Mouse (Mus musculus) embryonic facial prominence, embryonic 11.5 days (tissue): Measurements from ENCODE around the gene Dmrtc1c1. TPM values are rescaled to one million over a fixed set of nuclear protein-coding genes. Genes with fewer than 3 reads are reported as not detected.
"Not testable (repeated sequence)": the region's sequence is repeated elsewhere in the genome, so short reads cannot be mapped to it uniquely, and the experiment has no call there.

Source experiments
- ATAC-seq: fragments of 200-750 bp; cut with Nextera tagmentation; replicated peaks from 2 replicates; pipeline ENCODE4 v1.8.0; 2017; ENCODE audit warnings: low read depth; ENCODE audit not compliant: insufficient number of reproducible peaks, low FRiP score, low TSS enrichment
- DNase-seq: peaks from one replicate; pipeline ENCODE4 v3.0.0-alpha.2; 2015; ENCODE audit warnings: low spot score
- H3K27ac ChIP-seq: fragments of 300-500 bp; sonication (generic); replicated peaks from 2 replicates; pipeline ENCODE4 v1.5.1; 2014; ENCODE audit warnings: mild to moderate bottlenecking, low read depth, low read length, control low read depth
- H3K27me3 ChIP-seq: fragments of 300-500 bp; sonication (generic); 2 replicates; pipeline ENCODE4 v1.6.1; 2014; ENCODE audit warnings: mild to moderate bottlenecking, low read length, moderate library complexity, mixed read lengths; ENCODE audit not compliant: control insufficient read depth, insufficient read depth
- H3K36me3 ChIP-seq: fragments of 300-500 bp; sonication (generic); replicated peaks from 2 replicates; pipeline ENCODE4 v1.6.1; 2014; ENCODE audit warnings: low read depth, mild to moderate bottlenecking, low read length, moderate library complexity, mixed read lengths; ENCODE audit not compliant: control insufficient read depth, insufficient read depth
- H3K4me1 ChIP-seq: fragments of 300-500 bp; sonication (generic); 2 replicates; pipeline ENCODE4 v1.6.1; 2014; ENCODE audit warnings: low read length, mixed read lengths; ENCODE audit not compliant: control insufficient read depth, insufficient read depth
- H3K4me2 ChIP-seq: fragments of 300-500 bp; sonication (generic); 2 replicates; pipeline ENCODE4 v1.6.1; 2014; ENCODE audit warnings: low read depth, mild to moderate bottlenecking, control low read depth, low read length, moderate library complexity
- H3K4me3 ChIP-seq: fragments of 300-500 bp; sonication (generic); 2 replicates; pipeline ENCODE4 v1.5.1; 2014; ENCODE audit warnings: low read depth, low read length, control low read depth
- H3K9ac ChIP-seq: fragments of 300-500 bp; sonication (generic); replicated peaks from 2 replicates; pipeline ENCODE4 v1.6.1; 2014; ENCODE audit warnings: mild to moderate bottlenecking, control low read depth, low read length
- H3K9me3 ChIP-seq: fragments of 300-500 bp; sonication (generic); replicated peaks from 2 replicates; pipeline ENCODE4 v1.6.1; 2016; ENCODE audit warnings: mild to moderate bottlenecking, low read length, inconsistent platforms, mixed read lengths; ENCODE audit not compliant: control insufficient read depth
- WGBS: fragments of 180-500 bp; shearing (Covaris S2); extraction: QIAGEN DNeasy Blood & Tissue Kit; methylation state at CpG from one replicate; pipeline ENCODE4 v1.1.7; 2014; 5-methylcytosine and 5-hydroxymethylcytosine counted together
- polyA plus RNA-seq: library from polyadenylated mRNA; unstranded; fragments of >200 nt; fragmentation: Nextera tagmentation; extraction: Ambion mirVana; gene quantifications from 2 replicates; pipeline ENCODE4 v1.2.1, GENCODE M21; 2014

Dmrtc1c1 gene
- not detected in 2 replicates for polyA plus RNA-seq

GRCm38 (mm10) chrX:102802663-102803062, at the start of gene Dmrtc1c1:
TSS of gene Dmrtc1c1 (plus strand) at chrX:102802963.
- not testable (repeated sequence) for H3K9ac ChIP-seq, H3K4me1 ChIP-seq, H3K36me3 ChIP-seq, H3K4me2 ChIP-seq, ATAC-seq, H3K27ac ChIP-seq, H3K9me3 ChIP-seq, DNase-seq, H3K4me3 ChIP-seq, H3K27me3 ChIP-seq
- WGBS = no CpG with 5 or more reads among the region's 14 CpGs

- H3K9ac ChIP-seq = no peak overlapping the region
- 25% methylated on average over 4 of the region's 4 CpGs for WGBS
These were observed 36.9 kb upstream of the Dmrtc1c1 start for GRCm38 (mm10) chrX:102765878-102766277.

GRCm38 (mm10) chrX:102812311-102812710, 9.5 kb downstream of the Dmrtc1c1 start:
- H3K36me3 ChIP-seq = no peaks in the 10 kb centered on the region
- no peak overlapping the region for H3K27ac ChIP-seq
- WGBS = 76% methylated on average over 4 of the region's 4 CpGs
- ATAC-seq (no peak), DNase-seq (no peak)
- no peak overlapping the region for H3K4me2 ChIP-seq
- no peak overlapping the region for H3K9ac ChIP-seq
- no peaks in the 10 kb centered on the region for H3K4me1 ChIP-seq
- H3K27me3 ChIP-seq = no peaks in the 10 kb centered on the region
- no peaks in the 10 kb centered on the region for H3K9me3 ChIP-seq
- no peak overlapping the region for H3K4me3 ChIP-seq

More at GRCm38 (mm10) chrX:102765878-102766277, 36.9 kb upstream of the Dmrtc1c1 start:
- Histone ChIP-seq H3K4me3 (no peak overlapping the region), H3K27me3 (no peaks in the 10 kb centered on the region), H3K4me2 (no peak overlapping the region), H3K36me3 (no peaks in the 10 kb centered on the region), H3K4me1 (no peaks in the 10 kb centered on the region), H3K9me3 (no peaks in the 10 kb centered on the region), H3K27ac (no peak overlapping the region)
- ATAC-seq (no peak), DNase-seq (peak; percentile 0)

GRCm38 (mm10) chrX:102854516-102854915, 51.8 kb downstream of the Dmrtc1c1 start, which contains the start of gene Dmrtc1c2:
TSS of gene Dmrtc1c2 (minus strand) at chrX:102854616.
- H3K4me2 ChIP-seq, H3K9me3 ChIP-seq, H3K27me3 ChIP-seq, H3K9ac ChIP-seq, ATAC-seq, H3K4me3 ChIP-seq, H3K36me3 ChIP-seq, DNase-seq, H3K27ac ChIP-seq, H3K4me1 ChIP-seq: not testable (repeated sequence)
- no CpG with 5 or more reads among the region's 13 CpGs for WGBS

Other genes with a start within 250 kb of the Dmrtc1c1 start
- gene Phka1, start 158.7 kb upstream of the Dmrtc1c1 start, polyA plus RNA-seq = 7.4 and 8.1 TPM in 2 replicates
- not detected in 2 replicates for gene Gm3880, start 116.0 kb upstream of the Dmrtc1c1 start, polyA plus RNA-seq
- gene Gm9112, start 95.3 kb upstream of the Dmrtc1c1 start, polyA plus RNA-seq = not detected in 2 replicates
- gene Dmrtc1b, start 95.1 kb upstream of the Dmrtc1c1 start, polyA plus RNA-seq = not detected in 2 replicates
- gene Dmrtc1c2, start 51.7 kb downstream of the Dmrtc1c1 start, polyA plus RNA-seq = not detected in 2 replicates
- gene 1700031F05Rik, start 65.0 kb downstream of the Dmrtc1c1 start, polyA plus RNA-seq = not detected in 2 replicates
- gene Dmrtc1a, start 105.7 kb downstream of the Dmrtc1c1 start, polyA plus RNA-seq = 0.68 and 1.1 TPM in 2 replicates
- not detected in 2 replicates for gene 1700011M02Rik, start 105.9 kb downstream of the Dmrtc1c1 start, polyA plus RNA-seq
- not detected in 2 replicates for gene 1700018G05Rik, start 125.4 kb downstream of the Dmrtc1c1 start, polyA plus RNA-seq